Mouse (Mus musculus) T-helper 2 cell (primary cell): ENCODE data around the gene Cbx5.

Experiments used
- in situ Hi-C: fragments of 300-600 bp; cut with MboI, MseI; formaldehyde crosslinking; loops from one replicate; pipeline ENCODE4 v1.15.1; 2025; ENCODE audit warnings: high pct_unique_total_duplicates

Gene Cbx5

GRCm38 (mm10) chr15:103145635-103146299 is 93.8 kb downstream of the Cbx5 start:
- in situ Hi-C loops, result no loop called here

- in situ Hi-C loops, result no loop called here
These were observed 95.4 kb downstream of the Cbx5 start for GRCm38 (mm10) chr15:103144176-103144575.
